Mouse (Mus musculus) kidney, adult 2 months (tissue): Measurements from ENCODE around the gene Stra8. TPM values are rescaled to one million over a fixed set of nuclear protein-coding genes. Genes with fewer than 3 reads are reported as not detected.

Source experiments
- DNase-seq: peaks from one replicate; pipeline ENCODE4 v3.0.0; 2021
- H3K27ac ChIP-seq: fragments of 200-500 bp; 2 replicates; pipeline ENCODE4 v1.5.1; 2012; ENCODE audit warnings: low read depth, low read length, control low read depth, inconsistent platforms; ENCODE audit not compliant: insufficient read depth
- H3K27me3 ChIP-seq: fragments of 200-500 bp; replicated peaks from 2 replicates; pipeline ENCODE4 v1.6.1; 2012; ENCODE audit warnings: mild to moderate bottlenecking, moderate library complexity, low read length, inconsistent platforms; ENCODE audit not compliant: control insufficient read depth, insufficient read depth
- H3K36me3 ChIP-seq: fragments of 200-500 bp; 2 replicates; pipeline ENCODE4 v1.6.1; 2012; ENCODE audit warnings: mild to moderate bottlenecking, moderate library complexity, low read length, inconsistent platforms; ENCODE audit not compliant: control insufficient read depth, insufficient read depth
- H3K4me1 ChIP-seq: fragments of 200-500 bp; 2 replicates; pipeline ENCODE4 v1.6.1; 2011; ENCODE audit warnings: low read length; ENCODE audit not compliant: control insufficient read depth, insufficient read depth
- H3K4me3 ChIP-seq: fragments of 200-500 bp; 2 replicates; pipeline ENCODE4 v1.5.1; 2011; ENCODE audit warnings: mild to moderate bottlenecking, low read depth, low read length, control low read depth; ENCODE audit not compliant: insufficient read depth
- CTCF ChIP-seq: fragments of 200-500 bp; conservative IDR thresholded peaks from 2 replicates; pipeline ENCODE4 v1.5.1; 2011; ENCODE audit warnings: low read depth, mild to moderate bottlenecking, control low read depth, low read length, moderate library complexity, mixed read lengths; ENCODE audit not compliant: insufficient read depth, insufficient read length
- POLR2A ChIP-seq: fragments of 200-500 bp; IDR thresholded peaks from one replicate; pipeline ENCODE4 v1.6.1; 2011; ENCODE audit warnings: low read depth, low read length, control low read depth
- WGBS: fragments of 180-500 bp; shearing (Covaris S2); methylation state at CpG from one replicate; pipeline ENCODE4 v1.1.7; 2018; 5-methylcytosine and 5-hydroxymethylcytosine counted together
- polyA plus RNA-seq: library from polyadenylated mRNA; depleted of rRNA; stranded (reverse); fragments of >200 nt; gene quantifications from 2 replicates; pipeline ENCODE4 v1.2.3, GENCODE M21; 2012

Stra8 gene
- polyA plus RNA-seq, 1 experiment, result not detected

- DNase-seq, result no peak
- Histone ChIP-seq H3K27me3 (no peaks in the 10 kb centered on the region), H3K36me3 (no peaks in the 10 kb centered on the region), H3K27ac (no peak overlapping the region), H3K4me3 (no peak overlapping the region), H3K4me1 (no peaks in the 10 kb centered on the region)
- 44% methylated on average over 8 of the region's 8 CpGs for WGBS
- TF ChIP-seq CTCF (no peak), POLR2A (no peak)
Measured at GRCm38 (mm10) chr6:34955862-34956241, 35.9 kb downstream of the Stra8 start.

GRCm38 (mm10) chr6:34959131-34959530 is 39.2 kb downstream of the Stra8 start:
- H3K4me3 ChIP-seq, result no peak overlapping the region
- TF ChIP-seq CTCF (no peak), POLR2A (no peak)
- H3K27me3 ChIP-seq, result no peaks in the 10 kb centered on the region
- WGBS, result 75% methylated on average over 7 of the region's 7 CpGs
- H3K36me3 ChIP-seq, result no peaks in the 10 kb centered on the region
- DNase-seq, result no peak
- H3K27ac ChIP-seq, result no peak overlapping the region
- H3K4me1 ChIP-seq, result no peaks in the 10 kb centered on the region

- TF ChIP-seq CTCF (no peak), POLR2A (no peak)
- no peak overlapping the region for H3K27ac ChIP-seq
- no peak overlapping the region for H3K4me3 ChIP-seq
- no peak for DNase-seq
- no peaks in the 10 kb centered on the region for H3K27me3 ChIP-seq
- H3K36me3 ChIP-seq, result no peaks in the 10 kb centered on the region
- 78% methylated on average over 2 of the region's 2 CpGs for WGBS
- no peaks in the 10 kb centered on the region for H3K4me1 ChIP-seq
Measured at GRCm38 (mm10) chr6:34964550-34964949, 44.6 kb downstream of the Stra8 start.

- DNase-seq, result no peak
Measured at GRCm38 (mm10) chr6:34965819-34966539, 46.0 kb downstream of the Stra8 start.

GRCm38 (mm10) chr6:34971181-34971580 is 51.2 kb downstream of the Stra8 start:
- H3K27me3 ChIP-seq, result no peaks in the 10 kb centered on the region
- no peak overlapping the region for H3K27ac ChIP-seq
- TF ChIP-seq POLR2A (no peak), CTCF (no peak)
- no peak overlapping the region for H3K4me3 ChIP-seq
- WGBS, result 69% methylated on average over 3 of the region's 3 CpGs
- H3K4me1 ChIP-seq, result no peaks in the 10 kb centered on the region
- H3K36me3 ChIP-seq, result no peaks in the 10 kb centered on the region
- no peak for DNase-seq

More at GRCm38 (mm10) chr6:34965819-34966539, 46.0 kb downstream of the Stra8 start:
- no peak overlapping the region for H3K27ac ChIP-seq
- TF ChIP-seq CTCF (no peak), POLR2A (no peak)
- H3K27me3 ChIP-seq, result no peaks in the 10 kb centered on the region
- H3K4me1 ChIP-seq, result no peaks in the 10 kb centered on the region
- WGBS, result 78% methylated on average over 6 of the region's 6 CpGs
- H3K4me3 ChIP-seq, result no peak overlapping the region
- H3K36me3 ChIP-seq, result no peaks in the 10 kb centered on the region

GRCm38 (mm10) chr6:34979291-34979690 is 59.3 kb downstream of the Stra8 start:
- DNase-seq, result no peak
- TF ChIP-seq POLR2A, result no peak
- no peaks in the 10 kb centered on the region for H3K36me3 ChIP-seq
- 86% methylated on average over 3 of the region's 3 CpGs for WGBS
- H3K4me1 ChIP-seq, result no peaks in the 10 kb centered on the region
- no peaks in the 10 kb centered on the region for H3K27me3 ChIP-seq
- H3K4me3 ChIP-seq, result no peak overlapping the region
- H3K27ac ChIP-seq, result no peak overlapping the region

- Histone ChIP-seq H3K36me3 (no peaks in the 10 kb centered on the region), H3K27me3 (no peaks in the 10 kb centered on the region), H3K27ac (no peak overlapping the region), H3K4me3 (no peak overlapping the region), H3K4me1 (no peaks in the 10 kb centered on the region)
- 67% methylated on average over 9 of the region's 9 CpGs for WGBS
- no peak for DNase-seq
- TF ChIP-seq CTCF, result no peak
- TF ChIP-seq POLR2A, result no peak
Measured at GRCm38 (mm10) chr6:34980661-34981060, 60.7 kb downstream of the Stra8 start.
